Mouse (Mus musculus): ENCODE data around the gene Mex3d.

The Mex3d gene

GRCm38 (mm10) chr10:80330888-80331287 is 56.6 kb downstream of the Mex3d start:
- no peak for DNase-seq (ENCODE audit: low spot score)
